Mouse (Mus musculus) kidney, embryonic 14.5 days (tissue): ENCODE data around the gene Stk16. TPM values are rescaled to one million over a fixed set of nuclear protein-coding genes. Genes with fewer than 3 reads are reported as not detected.

Experiments used
- ATAC-seq: fragments of 200-750 bp; cut with Nextera tagmentation; 2 replicates; pipeline ENCODE4 v1.8.0; 2017; ENCODE audit warnings: moderate number of reproducible peaks, mild to moderate bottlenecking, moderate TSS enrichment, moderate library complexity; ENCODE audit not compliant: low FRiP score, low TSS enrichment
- H3K27ac ChIP-seq: fragments of 300-500 bp; sonication (generic); 2 replicates; pipeline ENCODE4 v1.5.1; 2014; ENCODE audit warnings: low read depth, mild to moderate bottlenecking, low read length, moderate library complexity, mixed read lengths
- H3K27me3 ChIP-seq: fragments of 300-500 bp; sonication (generic); 2 replicates; pipeline ENCODE4 v1.6.1; 2014; ENCODE audit warnings: mild to moderate bottlenecking, low read length; ENCODE audit not compliant: control insufficient read depth, insufficient read depth
- H3K36me3 ChIP-seq: fragments of 300-500 bp; sonication (generic); 2 replicates; pipeline ENCODE4 v1.6.1; 2014; ENCODE audit warnings: low read length, mixed read lengths; ENCODE audit not compliant: control insufficient read depth, insufficient read depth
- H3K4me1 ChIP-seq: fragments of 300-500 bp; sonication (generic); 2 replicates; pipeline ENCODE4 v1.6.1; 2014; ENCODE audit warnings: low read length, mixed read lengths; ENCODE audit not compliant: control insufficient read depth, insufficient read depth
- H3K4me2 ChIP-seq: fragments of 300-500 bp; sonication (generic); replicated peaks from 2 replicates; pipeline ENCODE4 v1.6.1; 2014; ENCODE audit warnings: low read depth, mild to moderate bottlenecking, low read length
- H3K4me3 ChIP-seq: fragments of 300-500 bp; sonication (generic); 2 replicates; pipeline ENCODE4 v1.5.1; 2014; ENCODE audit warnings: mild to moderate bottlenecking, low read length
- H3K9ac ChIP-seq: fragments of 300-500 bp; sonication (generic); 2 replicates; pipeline ENCODE4 v1.6.1; 2014; ENCODE audit warnings: low read depth, mild to moderate bottlenecking, low read length, moderate library complexity
- H3K9me3 ChIP-seq: fragments of 300-500 bp; sonication (generic); 2 replicates; pipeline ENCODE4 v1.6.1; 2016; ENCODE audit warnings: low read length; ENCODE audit not compliant: control insufficient read depth
- WGBS: fragments of 180-500 bp; shearing (Covaris S2); extraction: QIAGEN DNeasy Blood & Tissue Kit; methylation state at CpG from one replicate; pipeline ENCODE4 v1.1.7; 2014; 5-methylcytosine and 5-hydroxymethylcytosine counted together
- polyA plus RNA-seq: library from polyadenylated mRNA; unstranded; fragments of >200 nt; fragmentation: Nextera tagmentation; extraction: Ambion mirVana; gene quantifications from 2 replicates; pipeline ENCODE4 v1.2.1, GENCODE M21; 2014

The Stk16 gene
- polyA plus RNA-seq, 1 experiment from 2014 or later, result 129 TPM

- H3K9ac ChIP-seq, result peak overlapping the region; percentile 70
- H3K4me3 ChIP-seq, result peak overlapping the region; percentile 92
- peak overlapping the region; percentile 6; the same call in 1 of the 2 replicates for H3K27ac ChIP-seq
- H3K4me1 ChIP-seq, result peaks cover 33% of the 10 kb centered on the region
- H3K27me3 ChIP-seq, result no peaks in the 10 kb centered on the region
- H3K9me3 ChIP-seq, result no peaks in the 10 kb centered on the region
- H3K36me3 ChIP-seq, result peaks cover 22% of the 10 kb centered on the region
- peak overlapping the region; percentile 86 for H3K4me2 ChIP-seq
- peak; percentile 40 for ATAC-seq
- WGBS, result 8% methylated on average over 34 of the region's 34 CpGs
These were observed 1.5 kb upstream of the Stk16 start for GRCm38 (mm10) chr1:75208967-75209678.

GRCm38 (mm10) chr1:75211141-75211708 lies 587 bp downstream of the Stk16 start:
- Histone ChIP-seq H3K4me2 (peak overlapping the region; percentile 86), H3K27ac (no peak overlapping the region), H3K9me3 (no peaks in the 10 kb centered on the region), H3K4me3 (peak overlapping the region; percentile 92), H3K9ac (peak overlapping the region; percentile 94), H3K27me3 (no peaks in the 10 kb centered on the region), H3K36me3 (peaks cover 34% of the 10 kb centered on the region), H3K4me1 (peaks cover 33% of the 10 kb centered on the region)
- no peak for ATAC-seq
- 13% methylated on average over 17 of the region's 17 CpGs for WGBS

DNA sequence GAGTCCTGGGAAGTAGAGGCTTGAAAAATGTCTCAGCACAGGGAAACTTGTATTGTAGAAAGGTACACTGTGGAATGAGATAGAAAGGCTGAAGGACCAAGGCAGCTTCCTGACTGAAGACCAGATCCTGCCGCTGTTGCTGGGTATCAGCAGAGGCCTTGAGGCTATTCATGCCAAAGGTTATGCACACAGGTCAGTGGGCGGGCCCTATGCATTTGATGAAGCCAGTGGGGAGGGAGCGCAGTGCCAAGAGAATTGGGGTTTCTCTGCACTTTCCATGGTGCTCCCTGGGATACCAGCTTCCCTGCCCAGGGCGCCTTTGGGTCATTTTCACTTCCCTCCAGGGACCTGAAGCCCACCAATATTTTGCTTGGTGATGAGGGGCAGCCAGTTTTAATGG lies 1.9 kb downstream of the Stk16 start:
- Histone ChIP-seq H3K9ac (no peak overlapping the region), H3K27ac (no peak overlapping the region), H3K4me2 (no peak overlapping the region), H3K4me1 (peaks cover 33% of the 10 kb centered on the region), H3K4me3 (no peak overlapping the region), H3K9me3 (no peaks in the 10 kb centered on the region), H3K36me3 (peaks cover 34% of the 10 kb centered on the region), H3K27me3 (no peaks in the 10 kb centered on the region)
- no peak for ATAC-seq
- WGBS, result 92% methylated on average over 4 of the region's 4 CpGs

GRCm38 (mm10) chr1:75213096-75213495 lies 2.5 kb downstream of the Stk16 start:
- H3K9me3 ChIP-seq, result no peaks in the 10 kb centered on the region
- peaks cover 34% of the 10 kb centered on the region for H3K36me3 ChIP-seq
- ATAC-seq, result no peak
- no peak overlapping the region for H3K4me3 ChIP-seq
- H3K4me2 ChIP-seq, result no peak overlapping the region
- H3K4me1 ChIP-seq, result peaks cover 31% of the 10 kb centered on the region
- H3K9ac ChIP-seq, result no peak overlapping the region
- H3K27me3 ChIP-seq, result peaks cover 3% of the 10 kb centered on the region
- WGBS, result 90% methylated on average over 7 of the region's 7 CpGs
- H3K27ac ChIP-seq, result no peak overlapping the region

- Histone ChIP-seq H3K4me3 (no peak overlapping the region), H3K4me1 (peaks cover 25% of the 10 kb centered on the region), H3K36me3 (peaks cover 34% of the 10 kb centered on the region), H3K9me3 (no peaks in the 10 kb centered on the region), H3K9ac (no peak overlapping the region), H3K27ac (peak overlapping the region; percentile 79; the same call in 1 of the 2 replicates), H3K4me2 (no peak overlapping the region), H3K27me3 (peaks cover 16% of the 10 kb centered on the region)
- no peak for ATAC-seq
- WGBS, result 59% methylated on average over 2 of the region's 2 CpGs
These were observed 3.8 kb downstream of the Stk16 start for GRCm38 (mm10) chr1:75214442-75214841.

GRCm38 (mm10) chr1:75214886-75215285 lies 4.2 kb downstream of the Stk16 start:
- Histone ChIP-seq H3K27ac (peak overlapping the region; percentile 79), H3K4me3 (no peak overlapping the region), H3K27me3 (peaks cover 19% of the 10 kb centered on the region), H3K9ac (no peak overlapping the region), H3K9me3 (no peaks in the 10 kb centered on the region), H3K36me3 (peaks cover 34% of the 10 kb centered on the region), H3K4me2 (no peak overlapping the region), H3K4me1 (peaks cover 27% of the 10 kb centered on the region)
- ATAC-seq, result no peak
- WGBS, result 57% methylated on average over 5 of the region's 5 CpGs

DNA sequence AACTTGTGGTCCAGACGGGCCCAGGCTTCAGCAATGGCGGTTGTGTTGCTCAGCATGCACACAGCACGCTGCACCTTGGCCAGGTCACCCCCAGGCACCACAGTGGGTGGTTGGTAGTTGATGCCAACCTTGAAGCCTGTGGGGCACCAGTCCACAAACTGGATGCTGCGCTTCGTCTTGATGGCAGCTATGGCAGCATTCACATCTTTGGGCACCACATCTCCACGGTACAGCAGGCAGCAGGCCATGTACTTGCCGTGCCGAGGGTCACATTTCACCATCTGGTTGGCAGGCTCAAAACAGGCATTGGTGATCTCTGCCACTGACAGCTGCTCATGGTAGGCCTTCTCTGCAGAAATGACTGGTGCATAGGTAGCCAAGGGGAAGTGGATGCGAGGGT lies 5.1 kb downstream of the Stk16 start:
- 96% methylated on average over 9 of the region's 9 CpGs for WGBS
- H3K4me1 ChIP-seq, result peaks cover 22% of the 10 kb centered on the region
- no peak overlapping the region for H3K4me3 ChIP-seq
- no peak for ATAC-seq
- no peak overlapping the region for H3K9ac ChIP-seq
- H3K4me2 ChIP-seq, result no peak overlapping the region
- H3K27ac ChIP-seq, result no peak overlapping the region
- peaks cover 34% of the 10 kb centered on the region for H3K36me3 ChIP-seq
- H3K27me3 ChIP-seq, result peaks cover 28% of the 10 kb centered on the region
- no peaks in the 10 kb centered on the region for H3K9me3 ChIP-seq

- H3K9ac ChIP-seq, result no peak overlapping the region
- H3K27ac ChIP-seq, result no peak overlapping the region
- H3K4me3 ChIP-seq, result no peak overlapping the region
- peaks cover 31% of the 10 kb centered on the region for H3K36me3 ChIP-seq
- ATAC-seq, result no peak
- peaks cover 15% of the 10 kb centered on the region for H3K4me1 ChIP-seq
- no peak overlapping the region for H3K4me2 ChIP-seq
- H3K9me3 ChIP-seq, result no peaks in the 10 kb centered on the region
- H3K27me3 ChIP-seq, result peaks cover 29% of the 10 kb centered on the region
- 76% methylated on average over 13 of the region's 13 CpGs for WGBS
These were observed 6.4 kb downstream of the Stk16 start for GRCm38 (mm10) chr1:75216797-75217585.

- peak overlapping the region; percentile 57 for H3K4me3 ChIP-seq
- no peak overlapping the region for H3K27ac ChIP-seq
- 4% methylated on average over 6 of the region's 6 CpGs for WGBS
- H3K9me3 ChIP-seq, result no peaks in the 10 kb centered on the region
- peak overlapping the region; percentile 54; the same call in 1 of the 2 replicates for H3K9ac ChIP-seq
- peak overlapping the region; percentile 99 for H3K4me2 ChIP-seq
- H3K27me3 ChIP-seq, result peaks cover 29% of the 10 kb centered on the region
- H3K36me3 ChIP-seq, result peaks cover 24% of the 10 kb centered on the region
- no peak for ATAC-seq
- peaks cover 9% of the 10 kb centered on the region for H3K4me1 ChIP-seq
These were observed 7.2 kb downstream of the Stk16 start for GRCm38 (mm10) chr1:75217893-75218226.
